Mouse (Mus musculus) bone marrow, adult 2 months (tissue): Measurements from ENCODE around the gene Cox8a.

Source experiments
- CTCF ChIP-seq: fragments of 200-500 bp; IDR thresholded peaks from 2 replicates; pipeline ENCODE4 v1.5.1; 2011; ENCODE audit warnings: low read length, control low read depth; ENCODE audit not compliant: control insufficient read depth, insufficient read depth
- POLR2A ChIP-seq: fragments of 200-500 bp; IDR thresholded peaks from 2 replicates; pipeline ENCODE4 v1.6.1; 2011; ENCODE audit warnings: low read depth, mild to moderate bottlenecking, control low read depth, low read length, borderline replicate concordance; ENCODE audit not compliant: control insufficient read depth

- TF ChIP-seq CTCF: no peak
- no peak for TF ChIP-seq POLR2A
These were observed 1.3 kb upstream of the Cox8a start for GRCm38 (mm10) chr19:7218753-7219152.
